Mouse (Mus musculus): Measurements from ENCODE around the gene Hamp2.

DNA sequence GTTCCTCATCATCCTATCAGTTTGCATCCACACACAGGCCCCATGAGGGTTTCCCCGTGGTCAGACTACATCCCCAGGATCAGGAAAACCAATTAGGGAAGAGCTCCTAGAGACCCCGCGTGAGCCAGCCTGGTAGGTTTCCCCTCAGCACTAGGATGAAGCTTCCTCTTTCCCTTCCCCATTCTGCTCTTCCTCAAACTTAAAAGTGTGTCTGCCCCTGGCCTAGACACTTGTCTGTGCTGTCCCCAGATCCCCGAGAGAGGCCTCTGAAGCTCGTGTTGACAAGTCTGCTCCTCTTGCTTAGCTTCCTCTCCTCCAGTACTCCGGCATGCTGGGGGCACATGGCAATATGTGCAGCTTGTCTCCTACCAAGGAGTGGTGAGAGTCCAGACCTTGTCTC is 29.0 kb upstream of the Hamp2 start:
- TF ChIP-seq CTCF (IDR thresholded peaks at IDR 0.05; ENCODE audit: extremely low read depth, insufficient read depth, low read length) (no peak), POLR2A (IDR thresholded peaks at IDR 0.05; ENCODE audit: extremely low read depth, insufficient read depth, low read length) (no peak)

Data from cortical plate, adult 2 months (tissue).